Mouse (Mus musculus) retina, adult 2 months (tissue): ENCODE data around the gene Stap2.

Source experiments
- DNase-seq: peaks from one replicate; pipeline ENCODE4 v3.0.0-alpha.2; 2012; ENCODE audit warnings: low read depth, low spot score

Stap2 gene

GRCm38 (mm10) chr17:56005415-56006061 is at the start of gene Stap2, which contains the start of gene Mpnd:
TSS of gene Stap2 (minus strand) at chr17:56005584.
TSS of gene Mpnd (plus strand) at chr17:56005711.
- DNase-seq = peak; percentile 29

- DNase-seq = no peak
Observed at GRCm38 (mm10) chr17:56054938-56055337, 49.6 kb upstream of the Stap2 start.

GRCm38 (mm10) chr17:56051369-56051768 is 46.0 kb upstream of the Stap2 start:
- DNase-seq = no peak

DNA sequence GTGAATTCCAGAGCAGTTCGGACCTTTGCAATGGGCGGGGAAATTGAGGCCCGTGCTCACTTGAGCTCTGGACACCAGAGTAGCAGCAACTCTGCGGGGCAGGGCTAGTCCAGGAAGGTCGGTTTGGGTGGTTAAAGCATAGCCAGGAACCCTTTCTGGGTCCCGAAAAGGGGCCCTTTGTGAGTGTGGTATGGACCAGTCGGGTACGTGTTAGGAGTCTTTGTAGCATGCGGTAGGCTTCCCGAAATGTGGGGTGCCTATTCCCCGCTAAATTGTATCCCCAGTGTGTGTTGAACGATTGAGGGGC is 35.4 kb upstream of the Stap2 start:
- DNase-seq = no peak

- peak; percentile 89 for DNase-seq
Observed at GRCm38 (mm10) chr17:56040030-56040856, 34.9 kb upstream of the Stap2 start, which contains the start of gene Chaf1a. TSS of gene Chaf1a (plus strand) at chr17:56040439.

DNA sequence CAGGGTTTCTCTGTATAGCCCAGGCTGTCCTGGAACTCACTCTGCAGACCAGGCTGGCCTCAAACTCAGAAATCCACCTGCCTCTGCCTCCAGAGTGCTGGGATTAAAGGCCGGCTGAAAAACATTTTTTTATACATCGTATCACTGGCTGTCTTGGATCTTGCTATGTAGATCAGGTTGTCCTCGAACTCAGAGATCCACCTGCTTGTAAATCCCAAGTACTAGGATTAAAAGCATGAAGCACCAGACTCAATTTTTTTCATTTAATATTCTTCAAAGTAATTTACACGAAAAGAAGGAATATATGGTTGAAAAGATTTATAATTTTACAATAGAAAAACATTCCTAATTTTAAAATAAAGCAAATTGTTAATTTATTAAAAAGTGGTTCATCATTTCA is 34.0 kb upstream of the Stap2 start:
- no peak for DNase-seq

GRCm38 (mm10) chr17:56038583-56039261 is 33.3 kb upstream of the Stap2 start:
- DNase-seq = no peak

GRCm38 (mm10) chr17:56036901-56037287 is 31.5 kb upstream of the Stap2 start:
- no peak for DNase-seq

DNA sequence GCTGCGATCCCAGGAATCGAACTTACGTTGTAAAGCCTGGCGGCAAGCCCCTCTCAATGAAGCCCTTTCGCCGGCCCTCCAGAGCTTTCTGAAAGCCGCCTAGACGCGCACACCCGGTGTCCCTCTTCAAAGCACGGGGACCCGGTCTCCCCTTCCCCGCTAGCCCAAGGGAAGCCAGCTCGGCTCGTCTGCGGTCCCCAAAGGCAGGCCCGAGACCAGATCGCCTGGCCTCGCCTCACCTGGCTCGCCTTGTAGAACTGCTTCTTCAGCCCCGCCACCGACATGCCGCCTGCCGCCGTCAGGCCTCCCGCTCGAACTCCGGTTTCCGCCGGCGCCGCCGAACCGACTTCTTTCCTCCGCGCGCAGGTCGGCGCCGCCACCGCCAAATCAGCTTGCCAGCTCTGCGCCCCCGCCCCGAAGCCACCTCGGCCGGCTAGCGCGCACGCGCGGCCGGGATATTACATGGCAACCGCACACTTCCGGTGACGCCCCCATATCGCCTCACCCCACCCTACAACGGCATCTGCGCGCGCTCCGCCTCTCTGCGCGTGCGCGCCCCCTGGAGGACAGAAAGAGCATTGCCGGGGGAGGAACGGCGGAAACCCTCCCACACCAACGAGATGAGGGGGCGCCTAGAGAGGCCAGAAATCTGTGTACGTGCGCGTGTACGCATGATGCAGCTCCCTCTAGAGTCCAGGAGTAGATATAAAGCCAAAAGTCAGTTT is 31.0 kb upstream of the Stap2 start, which contains the start of gene Sh3gl1:
Gene Sh3gl1, minus strand, starts transcription at position 460 of the 725 bp plus-strand sequence.
- peak; percentile 99 for DNase-seq

DNA sequence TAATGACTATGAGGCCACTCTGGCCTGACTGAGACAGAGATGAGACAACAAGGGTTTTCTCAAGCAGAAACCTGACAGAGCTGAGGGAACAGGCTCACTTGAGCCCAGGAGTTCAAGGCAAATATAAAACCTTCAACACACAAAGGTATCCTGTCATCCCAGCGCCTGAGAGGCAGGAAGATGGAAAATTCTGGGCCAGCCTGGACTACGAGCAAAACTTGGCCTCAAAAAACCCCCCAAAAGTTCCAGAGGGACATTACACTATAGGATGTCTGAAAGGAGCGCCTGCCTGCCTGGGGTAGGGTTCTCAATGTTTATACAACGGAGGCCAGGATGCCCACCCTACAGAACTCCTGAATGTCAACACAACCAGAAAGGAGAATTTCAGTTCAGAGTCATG is 29.8 kb upstream of the Stap2 start:
- DNase-seq = no peak

DNA sequence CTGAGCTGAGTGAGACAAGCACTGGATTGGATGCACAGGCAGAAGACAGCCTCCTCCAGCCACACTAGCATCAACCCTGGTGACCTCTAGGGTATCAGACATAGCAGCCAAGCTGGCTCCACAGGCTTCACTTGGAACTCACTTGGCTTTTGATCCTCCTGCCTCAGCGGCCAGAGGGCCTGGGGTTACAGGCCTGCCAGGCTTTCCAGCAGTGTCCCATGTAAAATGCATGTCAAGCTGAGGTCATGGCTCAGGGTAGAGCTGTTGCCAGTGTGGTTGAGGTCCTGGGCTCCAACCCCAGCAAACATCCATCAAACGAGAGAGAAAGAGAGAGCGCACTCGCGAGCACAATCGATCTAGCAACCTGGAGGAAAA is 29.3 kb upstream of the Stap2 start:
- DNase-seq = no peak

GRCm38 (mm10) chr17:56034040-56034725 is 28.8 kb upstream of the Stap2 start:
- DNase-seq = no peak

GRCm38 (mm10) chr17:56032831-56033230 is 27.4 kb upstream of the Stap2 start:
- DNase-seq = no peak

- no peak for DNase-seq
Observed at GRCm38 (mm10) chr17:56032127-56032733, 26.8 kb upstream of the Stap2 start.

DNA sequence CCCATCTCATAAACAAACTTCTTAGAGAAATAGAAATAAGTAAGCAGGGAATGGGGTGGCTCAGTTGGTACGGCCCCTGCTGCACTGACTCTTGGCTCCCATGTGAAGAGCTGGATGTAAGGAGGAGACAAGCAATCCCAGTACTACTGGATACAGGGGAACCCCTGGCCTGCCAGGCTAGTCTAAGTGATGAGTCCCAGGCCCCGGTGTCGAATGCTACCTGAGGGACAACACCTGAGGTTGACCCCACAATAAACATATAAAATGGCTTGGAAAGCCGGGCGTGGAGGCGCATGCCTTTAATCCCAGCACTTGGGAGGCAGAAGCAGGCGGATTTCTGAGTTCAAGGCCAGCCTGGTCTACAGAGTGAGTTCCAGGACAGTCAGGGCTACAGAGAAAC is 26.0 kb upstream of the Stap2 start:
- DNase-seq = no peak

DNA sequence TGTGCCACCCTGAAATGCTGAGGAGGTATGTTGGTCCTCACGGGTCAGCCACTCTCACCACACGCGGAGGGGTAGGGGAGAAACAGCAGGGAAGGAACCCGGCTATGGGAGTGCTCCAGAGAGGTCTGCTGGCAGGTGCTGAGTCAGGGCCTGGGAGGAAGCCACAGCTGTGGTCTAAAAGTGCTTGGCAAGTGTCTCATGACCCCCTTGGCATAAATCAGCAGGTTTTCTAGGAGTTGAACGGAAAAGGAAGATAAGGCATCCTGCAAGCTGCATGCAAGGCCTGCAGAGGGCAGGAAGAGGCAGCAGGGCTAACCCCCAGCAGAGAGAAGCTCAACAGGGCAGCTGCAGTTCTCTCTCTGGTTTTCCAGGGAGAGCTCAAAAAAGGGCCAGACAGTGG is 25.5 kb upstream of the Stap2 start:
- DNase-seq = no peak

GRCm38 (mm10) chr17:56030238-56030870 is 25.0 kb upstream of the Stap2 start:
- DNase-seq = no peak

DNA sequence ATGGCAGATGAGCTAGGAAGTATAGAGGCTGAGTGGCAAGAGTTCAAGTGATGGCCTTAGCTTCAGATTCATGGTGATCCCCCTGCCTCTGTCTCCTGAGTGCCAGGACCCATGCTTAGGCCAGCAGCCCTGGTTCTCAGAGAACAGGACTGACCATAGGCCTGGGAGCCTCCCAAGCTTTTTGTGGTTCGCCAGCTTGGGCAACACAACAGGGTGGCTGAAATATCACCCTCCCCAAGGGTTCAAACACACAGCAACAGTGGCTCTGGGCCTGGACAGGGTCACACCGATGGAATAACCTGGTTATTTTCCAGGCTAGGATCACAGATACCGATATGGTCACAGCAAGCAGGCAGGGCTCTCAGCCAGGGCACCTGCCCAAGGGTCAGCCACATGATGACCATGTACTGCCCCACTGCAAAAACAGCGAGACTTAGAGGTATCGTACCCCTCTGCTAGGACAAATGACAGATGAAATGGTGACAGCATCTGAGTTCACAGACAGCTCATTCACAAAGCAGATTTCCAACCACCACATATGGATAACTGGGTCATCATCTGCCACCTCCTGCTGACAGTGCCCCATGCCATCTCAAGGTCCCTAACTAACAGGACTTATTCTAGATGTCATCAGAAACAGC is 22.5 kb upstream of the Stap2 start:
- no peak for DNase-seq

GRCm38 (mm10) chr17:56026881-56027280 is 21.5 kb upstream of the Stap2 start:
- no peak for DNase-seq

GRCm38 (mm10) chr17:56026303-56026702 is 20.9 kb upstream of the Stap2 start:
- no peak for DNase-seq
